Mouse (Mus musculus): Measurements from ENCODE around the gene Gm572.
A peak's percentile ranks its signal among the peaks of the same experiment; 100 is the strongest.

Gm572 gene

GRCm38 (mm10) chr4:148625010-148625409 is 18.1 kb upstream of the Gm572 start:
- no peak for DNase-seq (ENCODE audit: extremely low read depth, insufficient read length, low spot score)

GRCm38 (mm10) chr4:148625756-148626622 is 17.1 kb upstream of the Gm572 start:
- DNase-seq (ENCODE audit: extremely low read depth, insufficient read length, low spot score) = peak; percentile 83

- peak; percentile 91 for DNase-seq (ENCODE audit: extremely low read depth, insufficient read length, low spot score)
Measured at GRCm38 (mm10) chr4:148626623-148627185, 16.4 kb upstream of the Gm572 start, which contains the start of gene Tardbp. Gene Tardbp, minus strand, starts transcription at chr4:148627019.

- no peak for DNase-seq (ENCODE audit: extremely low read depth, insufficient read length, low spot score)
Measured at GRCm38 (mm10) chr4:148627246-148627645, 15.9 kb upstream of the Gm572 start.

- DNase-seq (ENCODE audit: extremely low read depth, insufficient read length, low spot score) = no peak
Measured at GRCm38 (mm10) chr4:148632013-148632692, 11.0 kb upstream of the Gm572 start.

GRCm38 (mm10) chr4:148633395-148634061 is 9.6 kb upstream of the Gm572 start:
- no peak for DNase-seq (ENCODE audit: extremely low read depth, insufficient read length, low spot score)

GRCm38 (mm10) chr4:148635309-148635708 is 7.8 kb upstream of the Gm572 start:
- DNase-seq (ENCODE audit: extremely low read depth, insufficient read length, low spot score) = no peak

- no peak for DNase-seq (ENCODE audit: extremely low read depth, insufficient read length, low spot score)
Measured at GRCm38 (mm10) chr4:148638302-148638701, 4.8 kb upstream of the Gm572 start.

GRCm38 (mm10) chr4:148639455-148639854 is 3.7 kb upstream of the Gm572 start:
- no peak for DNase-seq (ENCODE audit: extremely low read depth, insufficient read length, low spot score)

- no peak for DNase-seq (ENCODE audit: extremely low read depth, insufficient read length, low spot score)
Measured at GRCm38 (mm10) chr4:148641121-148641520, 2.0 kb upstream of the Gm572 start.

- DNase-seq (ENCODE audit: extremely low read depth, insufficient read length, low spot score) = no peak
Measured at GRCm38 (mm10) chr4:148644157-148644511, 1.0 kb downstream of the Gm572 start.

GRCm38 (mm10) chr4:148644926-148645325 is 1.8 kb downstream of the Gm572 start:
- DNase-seq (ENCODE audit: extremely low read depth, insufficient read length, low spot score) = no peak

GRCm38 (mm10) chr4:148646616-148647015 is 3.5 kb downstream of the Gm572 start:
- peak; percentile 82 for DNase-seq (ENCODE audit: extremely low read depth, insufficient read length, low spot score)

- DNase-seq (ENCODE audit: extremely low read depth, insufficient read length, low spot score) = no peak
Measured at GRCm38 (mm10) chr4:148649309-148649708, 6.2 kb downstream of the Gm572 start.

- no peak for DNase-seq (ENCODE audit: extremely low read depth, insufficient read length, low spot score)
Measured at GRCm38 (mm10) chr4:148651045-148651444, 7.9 kb downstream of the Gm572 start.

- peak; percentile 20 for DNase-seq (ENCODE audit: extremely low read depth, insufficient read length, low spot score)
Measured at GRCm38 (mm10) chr4:148654701-148655398, 11.7 kb downstream of the Gm572 start.

GRCm38 (mm10) chr4:148656691-148657258 is 13.7 kb downstream of the Gm572 start:
- no peak for DNase-seq (ENCODE audit: extremely low read depth, insufficient read length, low spot score)

- DNase-seq (ENCODE audit: extremely low read depth, insufficient read length, low spot score) = no peak
Measured at GRCm38 (mm10) chr4:148657776-148658175, 14.7 kb downstream of the Gm572 start.

GRCm38 (mm10) chr4:148660174-148660573 is 17.1 kb downstream of the Gm572 start:
- DNase-seq (ENCODE audit: extremely low read depth, insufficient read length, low spot score) = no peak
